Mouse (Mus musculus): ENCODE measurements around the gene Mdm2.

- TF ChIP-seq CTCF (IDR thresholded peaks at IDR 0.05; ENCODE audit: insufficient read depth, low read depth, low read length): no peak
- no peak for TF ChIP-seq POLR2A (IDR thresholded peaks at IDR 0.05; ENCODE audit: insufficient read depth, low read depth, low read length)
Measured at GRCm38 (mm10) chr10:117652378-117652774, 58.2 kb downstream of the Mdm2 start.

All from olfactory bulb, adult 2 months (tissue).